Mouse (Mus musculus) small intestine, adult 2 months (tissue): ENCODE data around the gene Zfp446.

Experiments
- CTCF ChIP-seq: fragments of 200-500 bp; IDR thresholded peaks from 2 replicates; pipeline ENCODE4 v1.5.1; 2012; ENCODE audit warnings: low read depth, mild to moderate bottlenecking, control low read depth, inconsistent platforms, low read length, moderate library complexity, mixed read lengths; ENCODE audit not compliant: insufficient replicate concordance, insufficient read length; ENCODE audit errors: extremely low read depth
- POLR2A ChIP-seq: fragments of 200-500 bp; IDR thresholded peaks from 2 replicates; pipeline ENCODE4 v1.6.1; 2012; ENCODE audit warnings: low read depth, mild to moderate bottlenecking, control low read depth, inconsistent platforms, low read length, moderate library complexity

- TF ChIP-seq CTCF (no peak), POLR2A (no peak)
These were observed 8.1 kb downstream of the Zfp446 start for GRCm38 (mm10) chr7:12985724-12986123.
